Mouse (Mus musculus): ENCODE measurements around the gene Tm9sf3.

The Tm9sf3 gene

GRCm38 (mm10) chr19:41260736-41261135 is 3.1 kb downstream of the Tm9sf3 start:
- no peak for DNase-seq

GRCm38 (mm10) chr19:41259256-41259655 is 4.5 kb downstream of the Tm9sf3 start:
- DNase-seq = no peak

- DNase-seq = peak; percentile 33 to 46
Observed at GRCm38 (mm10) chr19:41258707-41259106, 5.1 kb downstream of the Tm9sf3 start.

GRCm38 (mm10) chr19:41254584-41254983 is 9.2 kb downstream of the Tm9sf3 start:
- DNase-seq = peak; percentile 53 to 55

- DNase-seq = peak; percentile 12 to 30
Observed at GRCm38 (mm10) chr19:41248968-41249367, 14.8 kb downstream of the Tm9sf3 start.

GRCm38 (mm10) chr19:41248271-41248670 is 15.5 kb downstream of the Tm9sf3 start:
- no peak for DNase-seq

- no peak for DNase-seq
Observed at GRCm38 (mm10) chr19:41246271-41246670, 17.5 kb downstream of the Tm9sf3 start.

- DNase-seq = peak; percentile 17 to 31
Observed at GRCm38 (mm10) chr19:41244581-41244980, 19.2 kb downstream of the Tm9sf3 start.

- no peak for DNase-seq
Observed at GRCm38 (mm10) chr19:41241997-41242396, 21.8 kb downstream of the Tm9sf3 start.

GRCm38 (mm10) chr19:41233698-41234097 is 30.1 kb downstream of the Tm9sf3 start:
- DNase-seq = no peak

GRCm38 (mm10) chr19:41208326-41208725 is 55.5 kb downstream of the Tm9sf3 start:
- DNase-seq = no peak

GRCm38 (mm10) chr19:41206811-41207344 is 56.9 kb downstream of the Tm9sf3 start, which contains the start of gene Tll2:
Gene Tll2, minus strand, starts transcription at chr19:41206835.
- DNase-seq = peak; percentile 49 to 66

GRCm38 (mm10) chr19:41206041-41206810 is 57.6 kb downstream of the Tm9sf3 start:
- DNase-seq = no peak

GRCm38 (mm10) chr19:41204159-41205081 is 59.4 kb downstream of the Tm9sf3 start:
- no peak for DNase-seq

- no peak for DNase-seq
Observed at GRCm38 (mm10) chr19:41197606-41198005, 66.2 kb downstream of the Tm9sf3 start.

- DNase-seq = no peak
Observed at GRCm38 (mm10) chr19:41193379-41193778, 70.4 kb downstream of the Tm9sf3 start.

GRCm38 (mm10) chr19:41192953-41193352 is 70.8 kb downstream of the Tm9sf3 start:
- no peak for DNase-seq

GRCm38 (mm10) chr19:41191724-41192123 is 72.1 kb downstream of the Tm9sf3 start:
- DNase-seq = no peak

GRCm38 (mm10) chr19:41190876-41191434 is 72.8 kb downstream of the Tm9sf3 start:
- DNase-seq = no peak

- DNase-seq = no peak
Observed at GRCm38 (mm10) chr19:41177331-41177730, 86.5 kb downstream of the Tm9sf3 start.

- DNase-seq = no peak
Observed at GRCm38 (mm10) chr19:41176881-41177280, 86.9 kb downstream of the Tm9sf3 start.

- no peak for DNase-seq
Observed at GRCm38 (mm10) chr19:41165914-41166235, 97.9 kb downstream of the Tm9sf3 start.
